Mouse (Mus musculus): ENCODE measurements at regions not wholly inside any gene's neighbourhood (a gene's known extent, or its start where the extent isn't known, plus 50 kb on each side); places are given as distances from the start of the nearest gene placed in this dataset.

- no peak for DNase-seq
These were observed 87.9 kb downstream of the 1700008P02Rik start for GRCm38 (mm10) chr3:6532366-6532765.

- no peak for DNase-seq
These were observed 94.3 kb downstream of the 1700008P02Rik start for GRCm38 (mm10) chr3:6525987-6526386.

GRCm38 (mm10) chr3:6525173-6525572 lies 95.1 kb downstream of the 1700008P02Rik start:
- no peak for DNase-seq

- no peak for DNase-seq
These were observed 108.9 kb downstream of the 1700008P02Rik start for GRCm38 (mm10) chr3:6511351-6511750.

GRCm38 (mm10) chr3:6504136-6504535 lies 116.1 kb downstream of the 1700008P02Rik start:
- no peak for DNase-seq

- peak; percentile 78 for DNase-seq
These were observed 136.2 kb downstream of the 1700008P02Rik start for GRCm38 (mm10) chr3:6484041-6484440.

- DNase-seq: no peak
These were observed 138.6 kb downstream of the 1700008P02Rik start for GRCm38 (mm10) chr3:6481610-6482009.

All from heart, adult 11 months (tissue).